Mouse (Mus musculus): ENCODE results near the gene Pxn.

Pxn gene

GRCm38 (mm10) chr5:115579363-115579762 lies 72.9 kb downstream of the Pxn start:
- DNase-seq (ENCODE audit: low spot score in 2 of 2), result no peak

GRCm38 (mm10) chr5:115580229-115581001 lies 73.9 kb downstream of the Pxn start:
- no peak for DNase-seq (ENCODE audit: low spot score in 2 of 2)

- DNase-seq (ENCODE audit: low spot score in 2 of 2), result no peak
These were observed 75.2 kb downstream of the Pxn start for GRCm38 (mm10) chr5:115581662-115582061.

GRCm38 (mm10) chr5:115585616-115586015 lies 79.1 kb downstream of the Pxn start:
- DNase-seq (ENCODE audit: low spot score in 2 of 2), result no peak

GRCm38 (mm10) chr5:115586166-115586565 lies 79.7 kb downstream of the Pxn start:
- DNase-seq (ENCODE audit: low spot score in 2 of 2), result no peak

- DNase-seq (ENCODE audit: low spot score in 2 of 2), result no peak
These were observed 80.3 kb downstream of the Pxn start for GRCm38 (mm10) chr5:115586780-115587179.

GRCm38 (mm10) chr5:115591028-115591427 lies 84.6 kb downstream of the Pxn start:
- DNase-seq (ENCODE audit: low spot score in 2 of 2), result no peak

GRCm38 (mm10) chr5:115591506-115591905 lies 85.0 kb downstream of the Pxn start:
- no peak for DNase-seq (ENCODE audit: low spot score in 2 of 2)

- DNase-seq (ENCODE audit: low spot score in 2 of 2), result no peak
These were observed 97.1 kb downstream of the Pxn start for GRCm38 (mm10) chr5:115603561-115603960.
